Mouse (Mus musculus): ENCODE results near the gene Bcl2. TPM values are rescaled to one million over a fixed set of nuclear protein-coding genes. Genes with fewer than 3 reads are reported as not detected.

Gene Bcl2
- polyA plus RNA-seq, 1 experiment = 2.6 TPM

- H3K36me3 ChIP-seq (ENCODE audit: control insufficient read depth, insufficient read depth, low read length) = no peaks in the 10 kb centered on the region
- no peaks in the 10 kb centered on the region for H3K27me3 ChIP-seq (replicated peaks; ENCODE audit: control insufficient read depth, insufficient read depth, low read length)
- no peaks in the 10 kb centered on the region for H3K4me1 ChIP-seq (ENCODE audit: control insufficient read depth, insufficient read depth, low read length)
- no peak overlapping the region for H3K27ac ChIP-seq (ENCODE audit: insufficient read depth, low read depth, low read length)
- no peak for DNase-seq
- no peak overlapping the region for H3K4me3 ChIP-seq (ENCODE audit: insufficient read depth, low read depth, low read length)
- TF ChIP-seq CTCF (conservative IDR thresholded peaks at IDR 0.05; ENCODE audit: insufficient read depth, insufficient read length, low read depth, low read length) (no peak), POLR2A (IDR thresholded peaks at IDR 0.05; ENCODE audit: low read depth, low read length) (no peak)
- 79% methylated on average over 2 of the region's 2 CpGs for WGBS
Measured at GRCm38 (mm10) chr1:106497999-106498398, 216.1 kb downstream of the Bcl2 start.

Other genes with a start within 250 kb of the Bcl2 start
- gene Kdsr, start 45.5 kb upstream of the Bcl2 start, polyA plus RNA-seq (2012; rRNA removed) = 7.6 and 13.3 TPM in 2 replicates
- gene Vps4b, start 82.5 kb upstream of the Bcl2 start, polyA plus RNA-seq (2012; rRNA removed) = 13.3 and 16.0 TPM in 2 replicates
- gene Serpinb5, start 146.9 kb upstream of the Bcl2 start, polyA plus RNA-seq (2012; rRNA removed) = 0.04 TPM in 1 of 2 replicates, not detected in the other
- gene Serpinb12, start 220.2 kb upstream of the Bcl2 start, polyA plus RNA-seq (2012; rRNA removed) = 0.06 TPM in 1 of 2 replicates, not detected in the other

Data from kidney, adult 2 months (tissue).